Mouse (Mus musculus): Measurements from ENCODE around the gene Gm10160.

The Gm10160 gene

DNA sequence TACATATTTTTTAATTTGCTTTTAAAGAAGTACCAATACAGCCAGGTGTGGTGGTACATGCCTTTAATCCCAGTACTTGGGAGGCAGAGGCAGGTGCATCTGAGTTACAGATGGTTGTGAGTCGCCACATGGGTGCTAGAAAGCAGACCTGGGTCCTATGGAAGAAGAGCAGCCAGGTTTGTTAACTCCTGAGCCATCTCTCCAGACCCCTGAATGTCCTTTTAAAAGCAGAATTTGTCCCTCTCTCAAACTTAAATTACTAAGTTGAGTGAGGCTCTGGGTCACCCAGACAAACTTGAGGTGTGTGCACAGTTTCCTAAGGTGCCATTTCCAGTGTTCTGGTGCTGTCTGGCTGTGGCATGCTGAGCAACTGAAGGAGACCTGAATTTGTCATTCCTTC lies at the start of gene Gm10160:
Gene Gm10160, minus strand, starts transcription at position 101 of the 400 bp plus-strand sequence.
- DNase-seq (ENCODE audit: low read depth, low spot score) = no peak

DNA sequence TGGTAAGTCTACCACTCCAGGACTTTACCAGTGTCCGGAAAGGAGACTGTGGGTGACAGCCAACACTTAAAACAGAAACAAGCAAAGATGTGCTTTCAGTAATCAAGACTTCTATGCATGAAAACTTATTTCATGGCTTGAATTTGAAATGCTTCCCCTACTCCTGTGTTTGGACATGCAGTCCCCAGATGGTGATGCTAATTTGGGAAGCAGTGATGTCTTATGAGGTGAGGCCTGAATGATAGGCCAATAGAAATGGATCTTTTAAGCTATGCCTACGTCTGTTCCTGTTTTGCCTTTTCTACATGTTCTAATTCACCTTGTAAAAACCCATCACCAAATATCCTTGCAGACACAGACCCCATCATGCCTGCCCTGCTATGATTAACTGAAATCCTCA lies 49.3 kb upstream of the Gm10160 start:
- no peak for DNase-seq (ENCODE audit: low read depth, low spot score)

DNA sequence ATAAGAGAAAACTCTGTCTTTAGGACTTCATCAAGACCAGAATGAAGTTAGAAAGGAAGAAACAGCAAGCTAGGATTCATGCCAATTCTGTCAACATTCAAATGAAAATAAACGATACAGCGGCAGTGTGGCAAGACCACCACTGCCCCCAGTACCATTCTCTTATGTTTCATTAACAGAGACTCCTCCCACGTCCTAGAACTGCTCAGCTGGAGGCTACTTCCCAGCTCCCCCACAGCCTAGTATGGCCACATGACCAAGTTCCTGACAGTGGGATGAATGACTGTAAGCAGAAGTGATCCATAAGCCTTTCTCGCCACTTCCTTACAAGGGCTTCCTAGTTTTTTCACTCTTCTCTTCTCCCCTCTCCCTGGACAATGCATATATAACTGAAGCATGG lies 48.5 kb upstream of the Gm10160 start:
- no peak for DNase-seq (ENCODE audit: low read depth, low spot score)

DNA sequence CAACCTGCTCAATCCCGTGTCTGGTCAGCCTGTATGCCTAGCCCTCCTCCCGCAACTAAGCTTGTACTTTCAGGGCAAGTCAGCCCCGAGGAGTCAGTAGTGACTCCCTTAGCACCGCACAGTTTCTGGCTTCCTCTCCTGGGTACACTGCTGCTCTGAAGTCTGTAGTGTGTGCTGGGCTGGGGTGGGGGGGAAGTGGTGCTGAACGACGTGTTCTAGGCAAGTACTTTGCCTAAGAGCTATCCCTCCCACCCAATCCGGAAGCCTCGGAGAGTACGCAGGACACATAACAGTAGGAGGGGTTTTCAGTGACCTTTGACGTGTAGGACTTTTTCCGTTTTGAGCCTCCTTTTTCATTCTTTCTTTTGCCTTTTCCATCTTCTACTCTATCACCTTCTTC lies 43.8 kb upstream of the Gm10160 start:
- no peak for DNase-seq (ENCODE audit: low read depth, low spot score)

DNA sequence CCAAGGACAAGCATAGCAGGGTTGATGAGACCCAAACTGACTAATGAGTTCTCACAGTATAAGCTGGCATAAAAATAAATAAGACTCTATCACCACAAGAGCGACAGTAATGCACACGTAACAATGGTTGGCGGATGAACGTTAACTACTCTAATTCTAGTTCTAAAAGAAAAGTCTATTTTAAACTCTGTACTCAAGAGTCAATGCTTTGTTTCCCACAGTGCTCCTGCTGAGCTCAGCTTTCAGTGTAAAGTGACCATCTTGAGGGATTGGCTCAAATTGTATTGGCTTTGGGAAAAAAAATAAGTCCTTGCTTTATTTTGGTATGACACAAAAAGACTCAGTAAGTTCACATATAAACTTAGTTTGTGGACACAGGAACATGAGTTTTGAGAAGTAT lies 29.5 kb upstream of the Gm10160 start:
- no peak for DNase-seq (ENCODE audit: low read depth, low spot score)

DNA sequence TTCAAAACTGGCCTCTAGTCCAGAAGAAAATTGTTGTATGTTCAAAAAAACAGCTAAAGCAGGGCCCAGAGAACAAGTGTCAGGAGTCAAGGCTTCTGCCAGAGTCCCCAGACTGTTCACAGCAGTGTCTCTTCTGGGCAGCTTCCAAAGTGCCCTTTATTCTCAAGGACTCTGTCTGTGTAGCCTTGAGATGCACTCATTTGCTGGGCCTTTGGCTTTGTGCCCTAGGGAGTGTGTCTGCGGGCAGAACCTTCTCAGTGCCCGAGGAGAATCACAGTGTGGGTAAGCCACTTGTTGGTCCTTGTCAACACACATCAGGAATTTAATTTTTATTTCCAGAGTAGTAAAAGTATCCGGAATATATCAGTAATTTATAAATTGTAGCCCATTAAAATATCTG lies 26.0 kb upstream of the Gm10160 start:
- DNase-seq (ENCODE audit: low read depth, low spot score) = no peak

DNA sequence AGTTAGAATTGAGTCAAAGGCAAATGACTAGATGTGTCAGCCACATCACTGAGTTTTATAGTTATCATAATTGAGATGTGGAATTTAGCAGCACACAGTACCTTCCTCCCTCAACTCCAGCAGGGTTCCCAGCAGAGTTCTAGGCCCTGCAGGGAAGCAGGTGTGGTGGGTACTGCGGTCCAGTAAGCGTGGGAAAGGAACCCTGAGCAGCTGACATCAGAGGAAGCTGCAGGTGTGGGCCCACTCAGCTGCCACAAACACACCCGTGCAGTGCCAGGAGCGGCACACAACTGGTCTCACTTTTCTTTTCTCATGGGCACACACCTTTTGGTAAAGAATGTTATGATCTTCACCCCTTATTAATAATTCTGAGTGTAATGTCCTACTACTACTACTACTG lies 25.2 kb upstream of the Gm10160 start:
- DNase-seq (ENCODE audit: low read depth, low spot score) = no peak

DNA sequence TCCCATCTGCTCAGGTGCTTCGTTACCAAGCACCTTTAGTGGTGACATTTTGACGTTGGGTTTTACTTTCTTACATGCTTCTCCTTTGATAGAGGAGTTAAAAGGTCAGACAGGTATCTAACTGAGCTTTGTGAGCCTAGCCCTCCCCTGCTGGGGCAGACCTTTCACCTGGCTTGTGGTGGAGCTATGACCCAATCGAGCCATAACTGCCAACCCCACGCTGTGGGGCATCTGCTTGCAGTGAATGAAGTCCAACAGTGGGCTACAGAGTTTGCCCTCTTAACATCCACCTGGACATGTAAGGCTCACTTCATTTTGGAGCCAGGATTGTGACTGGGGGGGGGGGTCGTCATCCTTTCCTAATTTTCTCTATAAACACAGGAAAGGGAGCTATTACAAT lies 24.7 kb upstream of the Gm10160 start:
- DNase-seq (ENCODE audit: low read depth, low spot score) = no peak

DNA sequence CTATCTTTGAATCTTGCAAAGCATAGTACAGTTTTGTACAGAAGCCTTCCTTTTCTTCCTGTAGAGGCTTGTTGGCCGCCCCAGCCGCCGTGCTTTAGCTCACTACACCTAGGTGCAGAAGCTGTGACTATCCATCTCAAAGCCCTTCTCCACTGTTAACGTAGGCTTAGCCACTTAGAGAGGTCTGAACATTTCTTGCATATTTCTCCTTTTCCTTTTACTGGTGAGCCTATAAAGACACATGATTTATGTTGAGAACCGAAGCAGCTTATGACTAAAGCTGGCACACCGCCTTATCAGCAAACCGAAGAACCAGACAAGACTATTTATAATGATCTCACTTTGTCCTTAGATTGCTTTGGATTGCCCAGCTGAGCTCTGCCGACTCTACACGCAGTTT lies 19.8 kb upstream of the Gm10160 start:
- DNase-seq (ENCODE audit: low read depth, low spot score) = no peak

DNA sequence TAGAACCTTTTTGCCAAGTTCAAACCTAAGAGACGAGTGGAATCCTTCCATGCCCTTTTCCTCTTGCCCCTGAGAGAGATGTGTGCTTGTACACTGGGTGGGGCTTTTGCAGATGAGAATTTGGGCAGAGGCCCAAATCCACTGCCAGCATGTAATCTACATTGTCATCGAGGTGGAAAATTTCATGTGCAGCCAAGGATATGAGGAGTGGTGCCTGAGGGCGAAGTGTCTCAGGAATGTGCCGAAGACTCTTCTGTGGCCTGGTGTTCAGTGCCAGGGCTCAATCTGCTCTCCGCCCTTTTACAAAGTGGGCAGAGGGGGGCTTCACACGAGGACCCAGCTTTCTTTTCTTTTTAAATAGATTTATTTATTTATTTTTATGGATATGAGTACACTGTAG lies 19.0 kb upstream of the Gm10160 start:
- DNase-seq (ENCODE audit: low read depth, low spot score) = no peak

DNA sequence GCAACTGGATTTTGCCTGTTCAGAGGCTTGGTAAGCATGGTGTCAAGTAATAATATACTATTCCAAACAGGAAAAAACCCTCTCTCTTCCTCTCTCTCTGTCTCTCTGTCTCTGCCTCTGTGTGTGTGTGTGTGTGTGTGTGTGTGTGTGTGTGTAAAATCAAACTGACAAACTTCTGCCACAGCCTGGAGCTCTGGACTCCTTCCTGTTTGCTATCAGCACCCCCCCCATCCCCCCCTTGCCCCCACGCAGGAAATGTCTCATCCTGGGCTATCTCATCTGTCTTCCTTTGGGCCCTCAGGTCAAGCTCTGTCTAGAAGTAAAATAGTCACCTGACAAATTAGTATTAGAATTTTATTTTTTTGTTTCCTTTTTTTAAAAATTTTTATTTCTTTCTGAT lies 18.2 kb upstream of the Gm10160 start:
- no peak for DNase-seq (ENCODE audit: low read depth, low spot score)

DNA sequence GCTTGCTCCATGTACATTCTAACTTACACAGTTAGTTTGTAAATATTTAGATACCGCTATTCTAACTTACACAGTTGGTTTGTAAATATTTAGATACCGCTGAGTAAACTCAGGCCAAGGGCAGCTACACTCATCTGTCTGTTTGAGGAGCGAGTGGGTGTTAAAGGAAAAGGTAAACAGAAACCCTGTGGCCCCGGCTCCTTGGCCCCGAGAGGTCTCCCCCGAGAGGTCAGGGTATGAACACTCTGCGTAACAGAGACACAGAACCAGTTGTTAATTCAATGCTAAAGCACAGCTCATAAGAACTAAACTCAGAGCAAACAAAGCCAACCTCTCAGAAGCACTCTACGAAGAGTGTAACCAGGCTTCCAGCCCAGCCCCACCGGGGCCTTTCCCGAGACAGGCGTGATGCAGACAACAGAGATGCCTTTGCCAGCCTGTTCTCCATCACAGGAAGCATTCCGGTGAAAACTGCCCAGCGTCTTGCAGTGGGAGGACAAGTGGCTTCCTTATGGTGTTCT lies 17.0 kb upstream of the Gm10160 start:
- DNase-seq (ENCODE audit: low read depth, low spot score) = no peak

DNA sequence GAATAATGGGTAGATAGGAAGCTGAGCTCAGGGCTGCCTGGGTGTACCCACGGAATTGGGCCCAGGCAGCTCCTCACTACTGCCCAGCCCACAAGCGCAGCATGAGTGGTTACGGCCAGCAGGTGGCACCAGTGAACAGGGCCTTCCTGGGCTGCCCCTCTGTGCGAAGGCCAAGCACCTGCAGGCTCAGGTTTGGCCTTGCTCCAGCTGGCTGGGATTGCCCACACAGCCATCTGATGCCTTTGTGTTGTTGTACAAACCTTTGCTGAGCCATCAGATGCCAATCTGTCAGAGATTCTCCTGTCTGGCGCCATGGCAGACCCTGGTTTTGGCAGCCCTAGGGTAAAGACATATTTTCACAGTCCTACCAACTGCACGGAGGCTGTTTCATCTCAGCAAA lies 12.6 kb upstream of the Gm10160 start:
- DNase-seq (ENCODE audit: low read depth, low spot score) = peak; percentile 40

DNA sequence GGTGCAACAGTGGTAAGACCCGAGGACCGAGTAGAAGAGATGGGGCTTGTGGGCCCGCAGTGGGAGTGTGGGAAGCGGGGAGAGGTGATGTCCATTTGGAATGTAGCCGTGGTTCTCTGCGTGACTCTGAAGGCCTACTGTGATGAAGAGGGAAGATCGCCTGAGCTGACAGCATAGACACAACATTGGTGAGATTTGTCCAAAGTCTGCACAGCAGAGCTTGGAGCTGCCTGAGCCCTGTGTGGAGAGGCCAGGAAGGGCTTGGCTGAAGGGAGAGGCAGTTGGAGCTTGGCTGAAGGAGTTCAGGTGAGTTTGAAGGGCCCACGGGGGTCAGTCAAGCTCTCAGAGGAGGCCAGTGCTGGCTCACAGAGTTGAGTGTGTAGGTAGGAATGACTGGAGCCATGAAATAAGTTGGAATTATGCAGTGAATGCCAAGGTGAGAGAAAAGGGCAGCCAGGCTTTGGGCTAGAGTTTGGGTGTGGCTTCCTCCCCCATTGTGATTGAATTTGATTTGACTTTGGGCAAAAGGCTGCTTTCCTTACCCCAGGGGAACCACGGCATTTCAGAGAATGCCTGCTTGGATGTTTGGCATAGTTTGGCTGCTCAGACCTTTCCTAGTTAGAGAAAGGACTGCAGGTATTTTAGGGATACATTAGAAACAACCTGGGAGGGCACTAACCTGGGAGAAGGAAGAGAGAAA lies 11.8 kb upstream of the Gm10160 start:
- DNase-seq (ENCODE audit: low read depth, low spot score) = no peak

DNA sequence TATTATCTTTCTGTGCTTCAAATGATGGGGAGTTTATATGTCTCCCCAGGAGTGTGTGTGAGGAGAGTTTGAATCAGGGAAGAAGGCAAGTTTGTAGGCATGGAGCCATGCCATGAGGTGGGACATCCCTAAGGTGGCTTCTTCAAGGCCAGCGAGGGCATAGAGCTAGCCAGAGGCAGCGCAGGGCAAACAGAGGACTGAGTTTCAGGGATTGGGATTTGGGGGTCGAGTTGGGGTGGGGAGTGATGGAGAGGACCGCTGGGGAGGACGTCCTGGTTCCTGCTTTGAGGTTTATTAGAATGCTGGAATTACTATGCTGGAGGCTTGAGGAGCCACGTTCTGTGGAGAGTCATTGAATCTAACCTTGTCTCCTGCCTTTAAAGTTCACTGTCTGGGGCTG lies 10.3 kb upstream of the Gm10160 start:
- no peak for DNase-seq (ENCODE audit: low read depth, low spot score)

DNA sequence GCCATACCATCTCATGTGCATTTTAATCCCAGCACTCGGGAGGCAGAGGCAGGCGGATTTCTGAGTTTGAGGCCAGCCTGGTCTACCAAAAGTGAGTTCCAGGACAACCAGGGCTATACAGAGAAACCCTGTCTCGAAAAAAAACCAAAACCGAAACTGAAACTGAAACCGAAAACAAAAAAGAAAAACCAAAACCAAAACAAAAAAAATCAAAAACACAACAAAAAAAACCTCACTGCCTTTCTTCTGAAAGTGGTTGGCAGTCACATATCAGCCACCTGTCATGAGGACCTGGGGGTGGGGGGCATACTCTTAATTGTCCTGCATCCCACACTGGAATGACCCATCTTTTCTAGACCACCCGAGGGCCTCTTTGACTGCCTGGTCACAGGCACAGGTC lies 9.0 kb upstream of the Gm10160 start:
- DNase-seq (ENCODE audit: low read depth, low spot score) = no peak

DNA sequence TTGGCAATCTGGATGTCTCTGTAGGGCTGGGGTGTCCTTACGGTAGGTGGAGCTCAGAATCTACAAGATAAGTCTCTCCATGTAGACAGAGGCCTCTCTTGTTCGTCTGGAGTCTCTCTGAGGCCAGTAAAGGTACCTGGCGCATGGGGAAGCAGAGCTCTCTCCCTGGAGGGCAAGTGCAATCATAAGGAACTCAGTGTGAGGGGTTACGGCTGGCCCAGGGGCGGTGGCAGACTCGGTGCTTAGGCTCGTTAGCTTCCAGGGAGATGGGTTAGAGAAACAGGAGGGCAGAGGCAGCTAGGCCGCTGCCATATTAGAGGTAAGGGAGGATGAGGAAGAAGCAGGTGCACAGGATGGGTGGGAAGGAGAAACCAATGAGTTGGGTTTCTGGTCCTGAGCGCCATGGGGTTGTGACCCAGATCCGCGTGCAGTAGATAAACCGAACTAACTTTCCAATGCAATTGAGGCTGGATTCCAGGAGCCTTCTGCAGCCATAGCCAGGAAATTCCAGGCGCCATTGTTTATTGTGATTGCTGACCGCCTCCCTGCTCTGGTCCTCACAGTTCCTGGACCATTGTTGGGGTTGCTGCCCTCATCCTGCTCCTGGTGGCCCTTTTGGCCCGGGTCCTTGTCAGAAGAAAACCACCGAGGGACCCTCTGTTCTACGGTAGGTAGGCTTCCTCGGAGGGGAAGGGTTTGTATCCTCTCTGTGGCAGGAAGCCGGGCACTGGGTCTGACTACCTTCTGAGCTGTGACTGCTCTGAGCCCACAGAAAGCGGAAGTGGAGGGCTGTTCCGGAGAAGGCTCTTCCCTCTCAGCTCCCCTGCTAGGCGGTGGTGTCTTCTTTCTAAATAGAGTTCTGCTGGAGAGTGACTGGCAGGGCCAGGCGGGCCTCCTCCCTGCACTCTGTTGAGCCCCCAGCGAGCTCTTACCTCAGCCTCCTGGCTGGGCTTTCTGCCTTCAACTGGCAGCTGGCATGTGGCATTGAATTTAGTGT lies 7.3 kb upstream of the Gm10160 start:
- DNase-seq (ENCODE audit: low read depth, low spot score) = no peak

DNA sequence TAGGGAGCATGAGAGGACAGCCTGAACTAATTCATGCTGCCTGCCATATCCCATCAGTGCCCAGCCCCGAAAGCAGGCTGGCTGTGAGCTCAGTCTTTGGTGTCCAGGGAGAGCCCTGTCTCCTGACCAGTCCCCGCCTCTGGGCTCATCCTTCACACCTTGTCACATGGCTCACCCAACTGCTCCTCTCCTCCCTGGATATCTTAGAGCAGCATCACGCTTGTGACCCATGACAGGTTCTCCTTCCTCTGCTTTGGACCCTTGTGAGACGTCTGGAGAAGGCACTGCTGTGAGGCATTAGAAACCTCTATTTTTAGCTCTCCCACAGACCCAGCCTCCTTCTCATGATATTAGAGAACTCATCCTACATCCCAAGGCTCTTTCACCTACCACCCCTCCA lies 6.3 kb upstream of the Gm10160 start:
- no peak for DNase-seq (ENCODE audit: low read depth, low spot score)

DNA sequence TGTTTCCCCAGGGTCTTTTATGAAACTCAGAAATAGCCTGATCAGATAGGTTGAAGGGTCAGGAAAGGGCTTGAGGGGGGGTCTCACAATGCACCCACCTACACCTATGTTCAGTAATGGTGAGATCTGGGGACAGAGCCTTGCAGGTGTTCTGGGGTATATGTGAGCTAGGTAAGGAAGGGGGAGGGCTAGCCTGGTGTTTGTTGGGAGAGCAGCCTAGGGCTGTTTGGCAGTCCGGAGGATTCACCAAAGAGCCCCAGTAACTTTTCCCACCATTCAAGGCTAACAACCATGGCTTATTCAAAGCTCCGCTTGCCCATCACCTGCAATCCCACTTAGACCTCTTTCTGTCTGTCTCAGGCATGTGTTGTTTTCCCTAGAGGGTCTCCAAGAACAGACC lies 5.9 kb upstream of the Gm10160 start:
- DNase-seq (ENCODE audit: low read depth, low spot score) = no peak

DNA sequence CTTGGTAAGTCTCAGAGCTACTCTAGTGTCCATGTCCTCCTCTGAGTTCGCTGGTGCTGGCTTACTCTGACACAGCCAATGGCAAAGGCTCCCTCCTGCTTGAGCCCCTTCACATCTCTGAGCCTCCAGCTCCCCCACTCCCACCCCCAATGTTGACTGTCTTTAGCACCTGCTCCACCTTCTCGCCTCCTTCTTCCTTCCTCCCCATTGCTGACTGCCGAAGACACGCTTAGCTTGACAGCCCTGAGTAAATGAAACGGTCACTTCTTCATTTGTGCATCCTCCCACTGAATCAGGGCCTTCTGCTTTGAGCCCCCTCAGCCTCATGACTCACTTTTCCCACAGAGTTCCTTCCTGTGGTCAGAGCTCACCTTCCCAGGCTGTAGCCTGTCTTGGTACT lies 5.4 kb upstream of the Gm10160 start:
- DNase-seq (ENCODE audit: low read depth, low spot score) = no peak

DNA sequence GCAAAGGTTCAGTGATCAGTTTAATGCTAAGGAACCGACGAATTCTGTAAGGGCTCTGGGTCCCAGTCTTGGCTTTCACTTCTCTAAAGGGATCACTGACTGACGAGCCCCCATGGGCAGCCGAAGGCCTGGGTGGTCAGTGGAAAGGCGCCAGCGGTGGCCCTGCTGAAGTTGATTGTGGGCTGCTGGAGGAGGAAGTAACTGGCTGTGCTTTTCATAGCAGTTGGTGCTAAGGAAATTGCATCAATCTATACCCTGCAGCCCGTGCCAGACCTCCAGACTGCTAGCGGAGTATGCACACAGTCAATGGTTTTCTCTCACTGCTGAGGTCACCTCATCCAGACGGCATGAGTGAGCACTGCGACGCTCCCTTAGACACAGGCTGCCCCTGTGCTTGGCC lies 4.5 kb upstream of the Gm10160 start:
- DNase-seq (ENCODE audit: low read depth, low spot score) = no peak

DNA sequence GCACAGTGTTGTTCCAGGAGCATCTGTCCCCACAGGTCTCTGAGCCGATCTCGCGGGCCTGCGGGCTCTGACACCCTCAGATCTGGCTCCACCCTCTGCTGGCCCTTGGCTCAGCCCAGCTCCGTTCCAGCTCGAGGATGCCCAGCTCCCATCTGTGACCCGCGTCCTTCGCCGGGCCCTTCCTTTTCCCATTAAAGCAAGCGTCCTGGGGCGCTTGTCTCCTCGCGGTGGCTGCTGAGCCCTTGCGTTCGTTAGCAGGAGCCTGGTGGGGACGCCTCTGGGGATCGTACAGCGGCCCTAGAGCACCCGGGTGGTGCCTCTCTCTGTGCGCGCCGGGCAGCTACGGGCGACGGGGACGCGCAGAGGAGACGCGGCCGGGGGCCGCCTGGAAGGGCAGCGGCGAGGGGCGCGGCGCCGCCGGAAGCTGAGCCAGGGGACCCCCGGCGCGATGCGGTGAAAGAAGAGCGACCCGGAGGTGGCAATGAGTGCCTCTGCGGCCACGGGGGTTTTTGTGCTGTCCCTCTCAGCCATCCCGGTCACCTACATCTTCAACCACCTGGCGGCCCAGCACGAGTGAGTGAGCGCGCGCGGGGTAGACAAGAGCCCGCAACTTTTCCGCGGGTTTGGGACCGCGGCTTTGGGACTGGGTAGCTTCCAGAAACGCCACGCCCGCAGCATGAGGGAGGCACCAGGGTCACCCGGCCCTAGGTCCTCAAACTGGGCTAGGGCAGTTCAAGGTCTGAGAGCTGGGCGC lies 3.6 kb upstream of the Gm10160 start, which contains the start of gene Tm6sf1:
Gene Tm6sf1, plus strand, starts transcription at position 34 of the 754 bp plus-strand sequence.
- no peak for DNase-seq (ENCODE audit: low read depth, low spot score)
